Mouse (Mus musculus) stomach, embryonic 15.5 days (tissue): ENCODE data around the gene Dnajb1. TPM values are rescaled to one million over a fixed set of nuclear protein-coding genes. Genes with fewer than 3 reads are reported as not detected.

Experiments
- ATAC-seq: fragments of 200-750 bp; cut with Nextera tagmentation; 2 replicates; pipeline ENCODE4 v1.8.0; 2017; ENCODE audit warnings: low read depth, moderate number of reproducible peaks, moderate TSS enrichment; ENCODE audit not compliant: insufficient read depth, low FRiP score
- H3K27ac ChIP-seq: fragments of 300-500 bp; sonication (generic); 2 replicates; pipeline ENCODE4 v1.5.1; 2015; ENCODE audit warnings: mild to moderate bottlenecking, inconsistent platforms
- H3K27me3 ChIP-seq: fragments of 300-500 bp; sonication (generic); replicated peaks from 2 replicates; pipeline ENCODE4 v1.6.1; 2015; ENCODE audit warnings: inconsistent platforms
- H3K36me3 ChIP-seq: fragments of 300-500 bp; sonication (generic); 2 replicates; pipeline ENCODE4 v1.6.1; 2015; ENCODE audit warnings: inconsistent platforms
- H3K4me1 ChIP-seq: fragments of 300-500 bp; sonication (generic); 2 replicates; pipeline ENCODE4 v1.6.1; 2015; ENCODE audit warnings: inconsistent platforms
- H3K4me2 ChIP-seq: fragments of 300-500 bp; sonication (generic); 2 replicates; pipeline ENCODE4 v1.6.1; 2015; ENCODE audit warnings: mild to moderate bottlenecking, inconsistent platforms
- H3K4me3 ChIP-seq: fragments of 300-500 bp; sonication (generic); replicated peaks from 2 replicates; pipeline ENCODE4 v1.5.1; 2015; ENCODE audit warnings: inconsistent platforms
- H3K9ac ChIP-seq: fragments of 300-500 bp; sonication (generic); 2 replicates; pipeline ENCODE4 v1.6.1; 2015; ENCODE audit warnings: inconsistent platforms
- H3K9me3 ChIP-seq: fragments of 300-500 bp; sonication (generic); 2 replicates; pipeline ENCODE4 v1.6.1; 2016; ENCODE audit warnings: inconsistent platforms
- WGBS: fragments of 180-500 bp; shearing (Covaris S2); methylation state at CpG from one replicate; pipeline ENCODE4 v1.1.7; 2015; 5-methylcytosine and 5-hydroxymethylcytosine counted together
- polyA plus RNA-seq: library from polyadenylated mRNA; unstranded; fragments of >200 nt; fragmentation: Nextera tagmentation; extraction: Ambion mirVana; gene quantifications from 2 replicates; pipeline ENCODE4 v1.2.1, GENCODE M21; 2015

The Dnajb1 gene
- polyA plus RNA-seq, 1 experiment from 2014 or later, result 62.6 TPM

DNA sequence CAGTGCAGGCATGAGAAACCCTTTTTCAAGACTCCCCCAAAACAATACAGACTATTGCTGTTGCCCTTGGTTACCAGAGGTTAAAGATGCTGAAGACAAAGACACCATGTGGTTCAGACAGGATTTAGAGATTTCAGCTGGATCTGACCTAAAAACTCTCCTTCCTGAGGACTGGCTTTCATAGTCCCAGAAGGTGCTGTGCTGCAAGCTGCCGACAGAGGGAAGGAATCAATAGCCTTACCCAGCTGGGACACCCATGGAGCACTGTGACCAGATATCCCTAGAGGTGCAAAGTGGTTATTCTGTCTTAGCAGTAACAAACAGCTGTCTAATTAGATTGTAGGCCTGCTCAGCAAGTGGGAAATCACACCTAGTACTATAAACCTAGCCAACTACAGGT lies 9.8 kb upstream of the Dnajb1 start:
- no peak for ATAC-seq
- no peak overlapping the region for H3K4me2 ChIP-seq
- WGBS, result 21% methylated on average over 1 of the region's 1 CpGs

DNA sequence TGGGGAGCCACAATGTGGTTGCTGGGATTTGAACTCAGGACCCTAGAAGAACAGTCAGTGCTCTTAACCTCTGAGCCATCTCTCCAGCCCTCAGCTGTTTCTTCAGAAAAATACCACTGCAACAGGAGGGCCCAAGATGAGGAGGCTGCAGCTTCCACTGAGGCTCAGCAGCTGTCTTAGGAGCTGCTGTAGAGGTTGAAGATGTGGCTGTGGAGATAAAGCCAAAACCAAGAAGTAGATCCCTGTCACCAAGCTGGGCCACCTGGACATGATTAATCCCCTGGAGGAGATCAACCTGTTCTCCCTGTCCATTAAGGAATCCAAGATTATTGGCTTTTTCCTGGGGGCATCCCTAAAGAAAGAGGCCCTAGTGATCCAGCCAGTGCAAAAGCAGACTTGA lies 8.2 kb upstream of the Dnajb1 start:
- H3K4me1 ChIP-seq, result 0 out of 2 replicates have a peak, but pooled peaks cover 3% of the 10 kb centered on the region
- H3K27me3 ChIP-seq, result no peaks in the 10 kb centered on the region
- no peaks in the 10 kb centered on the region for H3K9me3 ChIP-seq
- H3K4me2 ChIP-seq, result no peak overlapping the region
- ATAC-seq, result no peak
- H3K27ac ChIP-seq, result no peak overlapping the region
- H3K9ac ChIP-seq, result no peak overlapping the region
- no peaks in the 10 kb centered on the region for H3K36me3 ChIP-seq
- no peak overlapping the region for H3K4me3 ChIP-seq

More for the DNA sequence above, 9.8 kb upstream of the Dnajb1 start:
- no peak overlapping the region for H3K27ac ChIP-seq
- no peaks in the 10 kb centered on the region for H3K9me3 ChIP-seq
- H3K27me3 ChIP-seq, result no peaks in the 10 kb centered on the region
- no peak overlapping the region for H3K9ac ChIP-seq
- H3K4me3 ChIP-seq, result no peak overlapping the region
- H3K36me3 ChIP-seq, result no peaks in the 10 kb centered on the region
- H3K4me1 ChIP-seq, result peaks cover 6% of the 10 kb centered on the region; the same call in 1 of the 2 replicates

DNA sequence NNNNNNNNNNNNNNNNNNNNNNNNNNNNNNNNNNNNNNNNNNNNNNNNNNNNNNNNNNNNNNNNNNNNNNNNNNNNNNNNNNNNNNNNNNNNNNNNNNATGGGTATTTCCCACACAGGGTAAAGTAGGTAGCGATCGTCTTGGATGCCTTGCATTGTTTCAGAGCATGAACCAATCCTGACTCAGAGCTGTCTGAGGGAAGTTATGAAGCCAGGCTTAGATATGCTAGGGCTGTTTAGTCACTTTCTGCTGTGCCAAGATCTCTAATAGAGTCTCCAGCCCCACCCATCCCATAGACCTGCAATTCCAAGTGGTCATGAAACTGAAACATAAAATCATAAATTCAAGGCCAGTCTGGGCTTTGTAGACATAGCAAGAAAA lies 5.4 kb upstream of the Dnajb1 start:
- Histone ChIP-seq H3K4me3 (no peak overlapping the region), H3K27me3 (no peaks in the 10 kb centered on the region), H3K9me3 (no peaks in the 10 kb centered on the region), H3K4me1 (0 out of 2 replicates have a peak, but pooled peaks cover 7% of the 10 kb centered on the region), H3K9ac (no peak overlapping the region), H3K27ac (peak overlapping the region; percentile 55), H3K4me2 (no peak overlapping the region), H3K36me3 (no peaks in the 10 kb centered on the region)
- 61% methylated on average over 2 of the region's 2 CpGs for WGBS
- no peak for ATAC-seq

DNA sequence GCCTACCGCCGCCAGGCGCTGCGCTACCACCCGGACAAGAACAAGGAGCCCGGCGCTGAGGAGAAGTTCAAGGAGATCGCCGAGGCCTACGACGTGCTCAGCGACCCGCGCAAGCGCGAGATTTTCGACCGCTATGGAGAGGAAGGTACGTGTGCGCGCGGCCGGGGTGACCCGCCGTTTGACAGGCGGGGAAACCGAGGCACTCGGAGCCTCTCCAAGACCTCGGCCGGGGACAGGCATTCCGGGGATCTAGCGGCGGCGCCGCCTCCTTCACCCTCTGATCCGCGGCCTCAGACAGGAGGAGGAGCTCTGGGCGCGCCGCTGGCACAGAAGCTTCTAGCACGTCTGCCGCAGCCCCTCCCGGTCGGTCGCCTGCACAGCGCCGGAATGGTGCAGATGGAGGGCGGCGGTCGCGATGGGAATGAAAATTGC lies 421 bp downstream of the Dnajb1 start:
- Histone ChIP-seq H3K36me3 (peaks cover 26% of the 10 kb centered on the region), H3K9me3 (no peaks in the 10 kb centered on the region), H3K4me2 (peak overlapping the region; percentile 78), H3K27ac (peak overlapping the region; percentile 97), H3K9ac (peak overlapping the region; percentile 75), H3K4me3 (peak overlapping the region; percentile 89), H3K27me3 (no peaks in the 10 kb centered on the region), H3K4me1 (peaks cover 19% of the 10 kb centered on the region)
- 0% methylated on average over 51 of the region's 51 CpGs for WGBS
- peak; percentile 71 for ATAC-seq

DNA sequence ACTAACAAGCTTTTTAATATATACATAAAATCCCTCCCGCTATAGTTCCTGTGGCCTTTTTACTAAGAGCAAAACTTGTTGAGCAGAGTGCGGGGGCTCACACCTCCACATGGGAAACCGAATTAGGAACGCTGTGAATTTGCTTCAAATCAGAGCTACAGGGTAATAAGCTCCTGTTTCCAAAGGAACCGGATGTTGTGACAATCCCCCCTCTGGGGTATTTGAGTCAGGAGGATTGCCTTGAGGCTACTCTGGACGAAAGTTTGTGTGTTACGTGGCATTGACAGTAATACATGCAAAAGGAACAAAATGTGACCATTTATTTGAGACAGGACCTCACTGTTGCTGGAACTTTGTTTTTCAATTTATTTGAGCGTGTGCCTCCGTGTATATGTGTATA lies 1.1 kb downstream of the Dnajb1 start:
- peak overlapping the region; percentile 75; the same call in 1 of the 2 replicates for H3K9ac ChIP-seq
- H3K4me2 ChIP-seq, result peak overlapping the region; percentile 78
- peak overlapping the region; percentile 89 for H3K4me3 ChIP-seq
- peaks cover 19% of the 10 kb centered on the region for H3K4me1 ChIP-seq
- no peak for ATAC-seq
- no peaks in the 10 kb centered on the region for H3K27me3 ChIP-seq
- peak overlapping the region; percentile 97 for H3K27ac ChIP-seq
- H3K36me3 ChIP-seq, result peaks cover 30% of the 10 kb centered on the region
- 23% methylated on average over 9 of the region's 9 CpGs for WGBS
- no peaks in the 10 kb centered on the region for H3K9me3 ChIP-seq

DNA sequence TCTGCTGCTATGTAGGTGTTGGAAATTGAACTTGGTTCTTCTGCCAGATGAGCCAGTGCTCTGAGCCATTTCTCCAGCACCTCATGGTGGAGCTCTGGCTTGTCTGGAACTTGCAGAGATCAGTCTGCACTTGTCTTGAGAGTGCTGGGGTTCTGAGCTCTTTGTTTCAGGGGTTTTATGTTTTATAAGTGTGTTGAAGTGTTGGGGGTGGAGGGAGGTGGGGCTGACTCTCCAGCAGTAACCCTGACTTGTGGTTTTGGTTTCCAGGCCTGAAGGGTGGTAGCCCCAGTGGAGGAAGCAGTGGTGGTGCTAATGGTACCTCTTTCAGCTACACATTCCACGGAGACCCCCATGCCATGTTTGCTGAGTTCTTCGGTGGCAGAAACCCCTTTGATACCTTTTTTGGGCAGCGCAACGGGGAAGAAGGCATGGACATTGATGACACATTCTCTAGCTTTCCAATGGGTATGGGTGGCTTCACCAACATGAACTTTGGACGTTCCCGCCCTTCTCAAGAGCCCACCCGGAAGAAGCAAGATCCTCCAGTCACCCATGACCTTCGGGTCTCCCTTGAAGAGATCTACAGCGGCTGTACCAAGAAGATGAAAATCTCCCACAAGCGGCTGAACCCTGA lies 1.7 kb downstream of the Dnajb1 start:
- no peak for ATAC-seq
- 90% methylated on average over 10 of the region's 10 CpGs for WGBS
- H3K9ac ChIP-seq, result no peak overlapping the region
- peak overlapping the region; percentile 78 for H3K4me2 ChIP-seq
- no peaks in the 10 kb centered on the region for H3K27me3 ChIP-seq
- peaks cover 19% of the 10 kb centered on the region for H3K4me1 ChIP-seq
- peak overlapping the region; percentile 89 for H3K4me3 ChIP-seq
- H3K27ac ChIP-seq, result peak overlapping the region; percentile 97; the same call in 1 of the 2 replicates
- no peaks in the 10 kb centered on the region for H3K9me3 ChIP-seq
- peaks cover 31% of the 10 kb centered on the region for H3K36me3 ChIP-seq

DNA sequence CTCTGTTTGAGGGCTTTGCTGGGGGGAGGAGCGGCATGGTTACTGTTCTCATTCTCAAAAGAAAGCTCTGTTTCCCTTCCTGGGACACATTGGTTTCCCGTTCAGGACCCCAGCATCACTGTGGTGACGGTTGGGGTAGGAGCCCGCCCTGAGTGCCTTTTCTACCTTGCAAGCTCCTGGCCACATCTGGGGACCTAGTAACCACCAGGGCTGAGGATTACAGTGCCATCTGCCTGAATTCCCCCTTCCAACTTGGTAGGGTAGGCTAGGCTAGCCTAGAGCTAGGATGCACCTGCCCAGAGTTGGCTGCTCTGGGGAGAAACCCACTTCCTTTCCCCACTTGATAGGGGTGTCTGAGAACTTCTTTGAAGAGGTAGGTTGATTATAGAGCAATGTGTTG lies 3.9 kb downstream of the Dnajb1 start:
- H3K27ac ChIP-seq, result no peak overlapping the region
- peaks cover 31% of the 10 kb centered on the region for H3K36me3 ChIP-seq
- no peak overlapping the region for H3K4me2 ChIP-seq
- H3K9ac ChIP-seq, result no peak overlapping the region
- no peak overlapping the region for H3K4me3 ChIP-seq
- H3K27me3 ChIP-seq, result no peaks in the 10 kb centered on the region
- ATAC-seq, result no peak
- H3K9me3 ChIP-seq, result no peaks in the 10 kb centered on the region
- H3K4me1 ChIP-seq, result peaks cover 17% of the 10 kb centered on the region
- WGBS, result 92% methylated on average over 4 of the region's 4 CpGs

DNA sequence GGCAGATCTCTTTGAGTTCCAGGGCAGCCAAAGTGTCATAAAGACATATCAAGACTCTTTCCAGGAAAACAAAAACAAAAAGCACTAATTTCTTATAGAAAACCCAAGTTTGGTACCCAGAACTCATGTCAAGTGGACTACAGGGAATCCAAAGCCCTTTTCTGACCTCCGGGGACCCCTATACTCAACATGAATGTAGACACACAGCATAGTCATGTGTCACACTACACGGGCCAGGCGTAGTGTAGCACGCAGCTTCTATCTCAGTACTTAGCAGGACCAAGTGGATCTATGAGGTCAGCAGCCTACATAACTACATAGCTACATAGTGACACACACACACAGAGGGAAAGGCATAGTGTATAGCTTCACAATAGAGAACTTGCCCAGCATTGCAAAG lies 5.7 kb downstream of the Dnajb1 start:
- Histone ChIP-seq H3K9me3 (no peaks in the 10 kb centered on the region), H3K36me3 (peaks cover 31% of the 10 kb centered on the region), H3K9ac (no peak overlapping the region), H3K4me2 (no peak overlapping the region), H3K27me3 (no peaks in the 10 kb centered on the region), H3K4me3 (no peak overlapping the region), H3K4me1 (peaks cover 15% of the 10 kb centered on the region), H3K27ac (no peak overlapping the region)
- WGBS, result 91% methylated on average over 4 of the region's 4 CpGs
- no peak for ATAC-seq

DNA sequence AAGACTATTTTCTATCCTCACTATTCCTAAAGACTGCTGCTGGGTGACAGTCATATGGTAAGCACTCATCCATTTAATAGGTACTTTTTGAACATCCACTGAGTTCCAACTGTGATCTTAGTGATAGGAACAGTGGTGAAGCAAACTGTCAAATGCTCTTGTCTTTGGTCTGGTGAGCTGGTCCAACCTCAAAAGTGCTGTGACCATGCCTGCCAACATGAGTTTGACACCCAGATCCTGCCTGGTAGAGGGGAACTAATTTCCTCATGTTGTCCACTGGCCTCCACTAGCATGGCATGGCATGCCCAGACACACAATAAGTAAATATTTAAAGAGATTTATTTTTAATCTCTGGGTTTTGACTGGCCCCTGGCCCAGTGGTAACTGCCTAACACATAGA lies 8.6 kb downstream of the Dnajb1 start:
- H3K4me2 ChIP-seq, result no peak overlapping the region
- H3K9ac ChIP-seq, result no peak overlapping the region
- no peak for ATAC-seq
- no peaks in the 10 kb centered on the region for H3K27me3 ChIP-seq
- H3K4me1 ChIP-seq, result no peaks in the 10 kb centered on the region
- no peak overlapping the region for H3K4me3 ChIP-seq
- H3K36me3 ChIP-seq, result peaks cover 14% of the 10 kb centered on the region
- H3K27ac ChIP-seq, result no peak overlapping the region
- no peaks in the 10 kb centered on the region for H3K9me3 ChIP-seq

DNA sequence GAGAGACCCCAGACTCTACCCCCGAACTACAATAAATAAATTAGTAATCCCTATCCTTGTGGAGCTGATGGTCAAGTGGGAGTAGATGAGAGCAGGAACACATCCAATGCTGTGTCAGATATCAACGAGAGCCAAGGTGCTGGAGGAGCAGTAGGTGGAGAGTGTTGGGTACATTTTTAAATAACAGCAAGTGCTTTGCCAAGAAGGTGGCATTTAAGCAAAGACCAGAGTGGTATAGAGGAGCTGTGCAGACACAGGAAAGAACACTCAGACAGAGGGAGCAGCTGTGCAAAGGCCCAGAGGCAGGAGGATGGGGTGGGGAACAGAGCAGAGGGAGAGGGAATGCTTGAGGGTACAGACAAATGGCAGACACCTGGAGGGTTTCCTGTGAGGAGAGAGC lies 9.1 kb downstream of the Dnajb1 start:
- Histone ChIP-seq H3K27me3 (no peaks in the 10 kb centered on the region), H3K4me1 (peaks cover 1% of the 10 kb centered on the region; the same call in 1 of the 2 replicates), H3K9ac (no peak overlapping the region), H3K4me3 (no peak overlapping the region), H3K4me2 (no peak overlapping the region), H3K36me3 (peaks cover 9% of the 10 kb centered on the region; the same call in 1 of the 2 replicates), H3K9me3 (no peaks in the 10 kb centered on the region), H3K27ac (no peak overlapping the region)
- 86% methylated on average over 2 of the region's 2 CpGs for WGBS
- ATAC-seq, result no peak

DNA sequence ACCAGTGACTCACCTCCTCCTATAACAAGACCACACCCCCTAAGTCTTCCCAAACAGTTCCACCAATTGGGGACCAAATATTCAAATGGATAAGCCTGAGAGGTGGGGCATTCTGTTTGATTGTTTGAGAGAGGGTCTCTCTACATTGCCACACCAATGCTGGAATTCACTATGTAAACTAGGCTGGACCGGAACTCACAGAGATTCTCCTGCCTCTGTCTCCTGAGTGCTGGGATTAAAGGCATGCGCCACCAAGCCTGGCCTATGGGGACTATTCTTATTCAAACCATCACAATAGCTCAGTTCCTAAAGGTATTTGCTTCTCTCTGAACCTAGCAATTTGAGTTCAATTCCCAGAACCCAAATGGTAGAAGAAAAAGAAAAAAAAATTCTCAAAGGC lies 10.6 kb downstream of the Dnajb1 start:
- 0 out of 2 replicates have a peak, but pooled peaks cover 5% of the 10 kb centered on the region for H3K36me3 ChIP-seq
- no peak overlapping the region for H3K9ac ChIP-seq
- H3K27ac ChIP-seq, result no peak overlapping the region
- no peaks in the 10 kb centered on the region for H3K9me3 ChIP-seq
- H3K4me3 ChIP-seq, result no peak overlapping the region
- H3K4me1 ChIP-seq, result peaks cover 3% of the 10 kb centered on the region; the same call in 1 of the 2 replicates
- no peaks in the 10 kb centered on the region for H3K27me3 ChIP-seq
- no peak for ATAC-seq
- no peak overlapping the region for H3K4me2 ChIP-seq
- WGBS, result 89% methylated on average over 2 of the region's 2 CpGs

DNA sequence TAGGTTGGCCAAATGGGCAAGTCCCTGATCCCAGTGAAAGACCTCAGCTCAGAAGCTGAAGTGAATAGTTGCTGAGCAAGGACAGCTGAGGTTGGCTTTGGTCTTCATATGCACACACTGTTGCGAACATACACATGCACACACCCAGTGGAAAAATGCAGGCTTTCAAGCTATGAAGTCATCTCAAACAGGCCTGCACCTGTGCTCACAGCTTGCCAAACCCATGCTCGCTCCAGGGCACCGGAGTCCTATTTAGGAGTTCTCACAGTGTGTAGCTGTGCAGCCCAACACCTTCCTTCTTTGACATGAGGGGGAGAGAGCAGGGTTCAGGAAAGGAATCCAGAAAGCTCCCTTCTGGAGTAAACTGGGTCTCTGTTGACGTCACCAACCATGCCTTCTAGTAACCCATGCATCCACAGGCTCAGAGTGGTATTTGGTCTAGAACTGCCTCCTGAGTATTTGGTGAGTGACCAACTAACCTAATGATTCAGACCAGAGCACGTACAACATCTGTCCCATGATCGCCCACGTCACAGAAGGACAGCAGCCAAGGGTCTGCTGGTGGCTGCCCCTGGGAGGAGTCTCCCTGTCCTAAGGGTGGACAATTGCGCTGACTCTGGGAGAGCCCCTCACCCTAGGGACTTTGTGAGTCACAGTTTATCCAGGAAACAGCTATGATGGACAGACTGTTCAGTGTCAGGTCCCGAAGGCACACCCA lies 11.7 kb downstream of the Dnajb1 start:
- H3K36me3 ChIP-seq, result no peaks in the 10 kb centered on the region
- H3K9ac ChIP-seq, result no peak overlapping the region
- H3K27ac ChIP-seq, result peak overlapping the region; percentile 64
- H3K9me3 ChIP-seq, result no peaks in the 10 kb centered on the region
- H3K4me3 ChIP-seq, result no peak overlapping the region
- peaks cover 3% of the 10 kb centered on the region; the same call in 1 of the 2 replicates for H3K4me1 ChIP-seq
- ATAC-seq, result peak; percentile 29; the same call in 1 of the 2 replicates
- no peaks in the 10 kb centered on the region for H3K27me3 ChIP-seq
- 78% methylated on average over 9 of the region's 9 CpGs for WGBS
- H3K4me2 ChIP-seq, result no peak overlapping the region
